Mouse (Mus musculus) MEL (cell line): Measurements from ENCODE around the gene Id2. TPM values are rescaled to one million over a fixed set of nuclear protein-coding genes. Genes with fewer than 3 reads are reported as not detected.

Experiments used
- DNase-seq: peaks from one replicate; pipeline ENCODE4 v3.0.0; 2011; ENCODE audit warnings: low read depth, low spot score
- H3K27ac ChIP-seq: 2 replicates; pipeline ENCODE4 v1.5.1; 2012; ENCODE audit warnings: low read depth, mild to moderate bottlenecking, control low read depth, low read length, moderate library complexity; ENCODE audit not compliant: control insufficient read depth
- H3K27me3 ChIP-seq, 2 experiments: fragments of 150-350 bp in 1 of 2; sonication (generic) in 1 of 2; 2 replicates each; pipeline ENCODE4 v1.6.1; 2012; ENCODE audit warnings: low read length in 2 of 2, mild to moderate bottlenecking in 2 of 2, improper control_type of control experiment in 1 of 2, moderate library complexity in 1 of 2; ENCODE audit not compliant: insufficient read depth in 2 of 2, control insufficient read depth in 1 of 2
- H3K36me3 ChIP-seq, 2 experiments: 2 replicates each; pipeline ENCODE4 v1.6.1; 2012 to 2014; ENCODE audit warnings: low read length in 2 of 2, improper control_type of control experiment in 1 of 2, inconsistent platforms in 1 of 2, mild to moderate bottlenecking in 1 of 2; ENCODE audit not compliant: insufficient read depth in 2 of 2, control insufficient read depth in 1 of 2
- H3K4me1 ChIP-seq, 2 experiments: fragments of 150-350 bp in 1 of 2; sonication (generic) in 1 of 2; 2 replicates each; pipeline ENCODE4 v1.6.1; 2012; ENCODE audit warnings: low read length in 2 of 2, improper control_type of control experiment in 1 of 2, mild to moderate bottlenecking in 1 of 2; ENCODE audit not compliant: insufficient read depth in 2 of 2, control insufficient read depth in 1 of 2
- H3K4me3 ChIP-seq, 2 experiments: fragments of 150-350 bp in 1 of 2; sonication (generic) in 1 of 2; 2 replicates each; pipeline ENCODE4 v1.5.1; 2012; ENCODE audit warnings: low read depth in 2 of 2, low read length in 2 of 2, mild to moderate bottlenecking in 2 of 2, moderate library complexity in 2 of 2, control low read depth in 1 of 2, improper control_type of control experiment in 1 of 2; ENCODE audit not compliant: control insufficient read depth in 1 of 2, insufficient read depth in 1 of 2
- H3K79me2 ChIP-seq: 2 replicates; pipeline ENCODE4 v1.6.1; 2012; ENCODE audit warnings: mild to moderate bottlenecking, low read length, moderate library complexity; ENCODE audit not compliant: control insufficient read depth, poor library complexity, insufficient read depth
- H3K9ac ChIP-seq: 2 replicates; pipeline ENCODE4 v1.6.1; 2012; ENCODE audit warnings: low read depth, mild to moderate bottlenecking, control low read depth, low read length, moderate library complexity; ENCODE audit not compliant: control insufficient read depth, poor library complexity, severe bottlenecking
- H3K9me3 ChIP-seq: fragments of 150-350 bp; sonication (generic); replicated peaks from 2 replicates; pipeline ENCODE4 v1.6.1; 2012; ENCODE audit warnings: mild to moderate bottlenecking, low read length, improper control_type of control experiment, moderate library complexity; ENCODE audit not compliant: insufficient read depth
- CHD1 ChIP-seq: IDR thresholded peaks from 2 replicates; pipeline ENCODE4 v1.6.1; 2012; ENCODE audit warnings: low read depth, mild to moderate bottlenecking, inconsistent platforms, low read length, improper control_type of control experiment
- CHD2 ChIP-seq: IDR thresholded peaks from 2 replicates; pipeline ENCODE4 v1.6.1; 2011; ENCODE audit warnings: low read length, improper control_type of control experiment
- EP300 ChIP-seq, 2 experiments: IDR thresholded peaks; 2 replicates each; pipeline ENCODE4 v1.6.1; 2011; ENCODE audit warnings: improper control_type of control experiment in 2 of 2, low read length in 2 of 2, low read depth in 1 of 2, mild to moderate bottlenecking in 1 of 2
- GABPA ChIP-seq: IDR thresholded peaks from 2 replicates; pipeline ENCODE4 v1.6.1; 2012; ENCODE audit warnings: low read depth, mild to moderate bottlenecking, inconsistent platforms, low read length, improper control_type of control experiment, moderate library complexity
- MAFK ChIP-seq: IDR thresholded peaks from 2 replicates; pipeline ENCODE4 v1.6.1; 2011; ENCODE audit warnings: low read depth, mild to moderate bottlenecking, low read length, improper control_type of control experiment, borderline replicate concordance
- MAZ ChIP-seq: IDR thresholded peaks from 2 replicates; pipeline ENCODE4 v1.6.1; 2012; ENCODE audit warnings: low read depth, mild to moderate bottlenecking, inconsistent platforms, low read length, improper control_type of control experiment
- MEF2A ChIP-seq: IDR thresholded peaks from 2 replicates; pipeline ENCODE4 v1.6.1; 2014; ENCODE audit warnings: low read depth, mild to moderate bottlenecking, inconsistent platforms, low read length, improper control_type of control experiment; ENCODE audit not compliant: poor library complexity, insufficient replicate concordance, severe bottlenecking; ENCODE audit errors: extremely low read depth
- NRF1 ChIP-seq: IDR thresholded peaks from 2 replicates; pipeline ENCODE4 v1.6.1; 2014; ENCODE audit warnings: low read depth, mild to moderate bottlenecking, inconsistent platforms, low read length, improper control_type of control experiment, moderate library complexity; ENCODE audit not compliant: poor library complexity, insufficient read depth, severe bottlenecking
- POLR2AphosphoS5 ChIP-seq: IDR thresholded peaks from 2 replicates; pipeline ENCODE4 v1.6.1; 2012; ENCODE audit warnings: low read depth, borderline replicate concordance, mild to moderate bottlenecking, inconsistent platforms, low read length, moderate library complexity, mixed read lengths
- SIN3A ChIP-seq: IDR thresholded peaks from 2 replicates; pipeline ENCODE4 v1.6.1; 2012; ENCODE audit warnings: low read length, improper control_type of control experiment, inconsistent platforms
- TBP ChIP-seq: IDR thresholded peaks from 2 replicates; pipeline ENCODE4 v1.8.0; 2011; ENCODE audit warnings: low read depth, low read length, improper control_type of control experiment
- USF1 ChIP-seq: IDR thresholded peaks from 2 replicates; pipeline ENCODE4 v1.6.1; 2014; ENCODE audit warnings: low read depth, mild to moderate bottlenecking, inconsistent platforms, low read length, improper control_type of control experiment, moderate library complexity
- USF2 ChIP-seq, 2 experiments: IDR thresholded peaks; 2 replicates each; pipeline ENCODE4 v1.6.1; 2011 to 2012; ENCODE audit warnings: improper control_type of control experiment in 2 of 2, low read length in 2 of 2, borderline replicate concordance in 1 of 2, inconsistent platforms in 1 of 2, low read depth in 1 of 2, mild to moderate bottlenecking in 1 of 2; ENCODE audit not compliant: insufficient read depth in 1 of 2
- ZC3H11A ChIP-seq: IDR thresholded peaks from 2 replicates; pipeline ENCODE4 v1.6.1; 2012; ENCODE audit warnings: low read depth, mild to moderate bottlenecking, inconsistent platforms, low read length, improper control_type of control experiment
- ZMIZ1 ChIP-seq: IDR thresholded peaks from 2 replicates; pipeline ENCODE4 v1.6.1; 2012; ENCODE audit warnings: low read depth, mild to moderate bottlenecking, inconsistent platforms, low read length, improper control_type of control experiment, moderate library complexity
- polyA plus RNA-seq, 2 experiments: library from polyadenylated mRNA; stranded (reverse) in 1 of 2; unstranded in 1 of 2; fragments of >175 nt in 1 of 2; fragments of >200 nt in 1 of 2; gene quantifications; 2 replicates each; pipeline versions ENCODE4 v1.2.1 to v1.2.4; 2012; ENCODE audit warnings: low replicate concordance in 2 of 2, low read depth in 1 of 2; ENCODE audit not compliant: insufficient read length in 2 of 2, insufficient read depth in 1 of 2, missing spikeins in 1 of 2
- total RNA-seq: library from RNA; depleted of rRNA; stranded (reverse); fragments of 300-350 nt; gene quantifications from 2 replicates; pipeline ENCODE4 v1.2.3, GENCODE M21; 2012

Gene Id2
- total and polyA plus RNA-seq, 3 experiments, result 5.8 to 9.1 TPM; not detected in 1

DNA sequence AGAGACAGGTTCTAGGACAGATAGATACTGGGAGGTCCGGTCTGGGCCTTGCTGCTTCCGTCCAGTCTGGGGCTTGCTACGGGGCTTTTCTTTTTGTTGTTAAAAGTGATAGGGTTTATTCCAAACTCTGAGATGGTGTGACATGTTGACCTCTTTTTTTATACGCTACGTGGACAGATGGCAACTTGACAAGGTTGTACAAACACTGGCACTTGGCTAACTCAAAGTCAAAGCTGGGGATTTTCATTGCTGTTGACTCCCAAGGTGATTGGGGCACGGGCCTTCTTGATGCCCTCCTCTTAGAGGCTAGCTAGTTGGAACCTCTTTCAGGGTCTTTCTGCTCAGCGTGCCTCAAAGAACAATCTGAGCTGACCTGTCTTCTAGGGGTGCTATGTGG is 13.7 kb upstream of the Id2 start:
- Histone ChIP-seq H3K36me3 (no peaks in the 10 kb centered on the region), H3K79me2 (no peaks in the 10 kb centered on the region), H3K4me3 (no peak overlapping the region), H3K9ac (no peak overlapping the region), H3K27me3 (peaks cover 3 to 4% of the 10 kb centered on the region in 2 experiments), H3K9me3 (no peaks in the 10 kb centered on the region), H3K27ac (no peak overlapping the region), H3K4me1 (no peaks in the 10 kb centered on the region)
- no peak for TF ChIP-seq POLR2AphosphoS5
- TF ChIP-seq SIN3A, result no peak
- TF ChIP-seq USF1, result no peak
- TF ChIP-seq ZMIZ1, result no peak
- no peak for TF ChIP-seq TBP
- TF ChIP-seq CHD2, result no peak
- TF ChIP-seq CHD1, result no peak
- DNase-seq, result no peak

DNA sequence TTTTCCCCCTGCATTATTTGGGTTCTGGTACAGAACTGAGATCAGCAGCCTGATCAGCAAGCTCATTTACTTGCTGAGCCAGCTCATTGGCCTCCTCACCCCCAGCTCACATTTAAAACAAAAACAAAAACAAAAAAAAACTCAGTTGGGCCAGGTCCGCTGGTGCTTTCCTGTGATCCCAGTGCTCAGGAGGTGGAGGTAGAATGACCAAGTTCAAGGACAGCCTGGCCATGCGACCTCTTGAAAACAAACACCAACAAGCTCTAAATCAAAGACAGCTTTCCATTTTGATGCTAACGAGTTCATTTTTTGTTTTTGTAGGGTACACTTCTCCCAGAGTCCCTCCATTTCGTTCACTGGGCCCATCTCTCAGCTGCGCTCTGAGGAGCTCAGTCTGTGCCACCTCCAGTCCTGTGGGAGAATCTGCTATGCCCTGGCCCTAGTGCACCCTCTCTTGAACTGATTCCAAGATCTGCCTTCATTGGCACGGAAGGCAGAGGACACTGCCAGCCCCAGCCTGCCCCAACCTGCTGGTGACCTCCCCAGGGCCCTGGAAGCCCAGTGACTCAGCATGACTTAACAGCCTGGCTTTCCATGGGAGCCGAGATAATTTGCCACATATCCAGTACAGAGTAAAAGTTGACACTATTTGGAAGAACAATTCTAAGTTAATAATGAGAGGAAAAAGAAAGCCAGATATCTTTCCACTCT is 13.2 kb upstream of the Id2 start:
- Histone ChIP-seq H3K4me1 (no peaks in the 10 kb centered on the region), H3K79me2 (no peaks in the 10 kb centered on the region), H3K9ac (no peak overlapping the region), H3K27me3 (peaks cover 4% of the 10 kb centered on the region in 2 experiments), H3K27ac (no peak overlapping the region), H3K36me3 (no peaks in the 10 kb centered on the region), H3K9me3 (no peaks in the 10 kb centered on the region), H3K4me3 (no peak overlapping the region)
- TF ChIP-seq EP300 (IDR thresholded peaks at IDR 0.05; ENCODE audit: low read depth in 1 of 2, low read length in 2 of 2) (no peak), POLR2AphosphoS5 (no peak), ZMIZ1 (no peak), ZC3H11A (no peak), SIN3A (no peak), MEF2A (no peak), MAFK (no peak), USF1 (no peak), USF2 (IDR thresholded peaks at IDR 0.05; ENCODE audit: borderline replicate concordance in 1 of 2, insufficient read depth in 1 of 2, low read depth in 1 of 2, low read length in 2 of 2) (no peak), GABPA (no peak), NRF1 (no peak), MAZ (no peak)
- DNase-seq, result no peak
